Mouse (Mus musculus) midbrain, embryonic 14.5 days (tissue): ENCODE results near the gene Fip1l1. TPM values are rescaled to one million over a fixed set of nuclear protein-coding genes. Genes with fewer than 3 reads are reported as not detected.

Source experiments
- ATAC-seq: fragments of 200-750 bp; cut with Nextera tagmentation; 2 replicates; pipeline ENCODE4 v1.8.0; 2017; ENCODE audit warnings: moderate number of reproducible peaks, moderate library complexity; ENCODE audit not compliant: low FRiP score, low TSS enrichment
- DNase-seq: peaks from one replicate; pipeline ENCODE4 v3.0.0-alpha.2; 2015
- H3K27ac ChIP-seq: fragments of 300-500 bp; sonication (generic); replicated peaks from 2 replicates; pipeline ENCODE4 v1.5.1; 2014; ENCODE audit warnings: mild to moderate bottlenecking, low read depth, low read length, moderate library complexity
- H3K27me3 ChIP-seq: fragments of 300-500 bp; sonication (generic); 2 replicates; pipeline ENCODE4 v1.6.1; 2014; ENCODE audit warnings: low read length, control low read depth, mixed read lengths; ENCODE audit not compliant: control insufficient read depth, insufficient read depth
- H3K36me3 ChIP-seq: fragments of 300-500 bp; sonication (generic); 2 replicates; pipeline ENCODE4 v1.6.1; 2014; ENCODE audit warnings: low read length, control low read depth; ENCODE audit not compliant: control insufficient read depth, insufficient read depth
- H3K4me1 ChIP-seq: fragments of 300-500 bp; sonication (generic); 2 replicates; pipeline ENCODE4 v1.6.1; 2014; ENCODE audit warnings: mild to moderate bottlenecking, antibody characterized with exemption, low read length, control low read depth; ENCODE audit not compliant: control insufficient read depth, insufficient read depth
- H3K4me2 ChIP-seq: fragments of 300-500 bp; sonication (generic); 2 replicates; pipeline ENCODE4 v1.6.1; 2014; ENCODE audit warnings: mild to moderate bottlenecking, low read length, moderate library complexity
- H3K4me3 ChIP-seq: fragments of 300-500 bp; sonication (generic); replicated peaks from 2 replicates; pipeline ENCODE4 v1.5.1; 2014; ENCODE audit warnings: low read depth, low read length
- H3K9ac ChIP-seq: fragments of 300-500 bp; sonication (generic); replicated peaks from 2 replicates; pipeline ENCODE4 v1.6.1; 2014; ENCODE audit warnings: mild to moderate bottlenecking, low read length, moderate library complexity
- H3K9me3 ChIP-seq: fragments of 300-500 bp; sonication (generic); 2 replicates; pipeline ENCODE4 v1.6.1; 2016; ENCODE audit warnings: low read length, control low read depth, mixed read lengths; ENCODE audit not compliant: control insufficient read depth
- WGBS: fragments of 180-500 bp; shearing (Covaris S2); extraction: QIAGEN DNeasy Blood & Tissue Kit; methylation state at CpG from one replicate; pipeline ENCODE4 v1.1.7; 2014; 5-methylcytosine and 5-hydroxymethylcytosine counted together
- polyA plus RNA-seq: library from polyadenylated mRNA; unstranded; fragments of >200 nt; fragmentation: Nextera tagmentation; extraction: Ambion mirVana; gene quantifications from 2 replicates; pipeline ENCODE4 v1.2.1, GENCODE M21; 2014

Gene Fip1l1
- polyA plus RNA-seq = 54.8 and 75.0 TPM in 2 replicates

GRCm38 (mm10) chr5:74535240-74536021 lies at the start of gene Fip1l1:
TSS of gene Fip1l1 (plus strand) at chr5:74535449.
- WGBS = under 1% methylated on average over 73 of the region's 73 CpGs
- Histone ChIP-seq H3K9ac (peak within 1 kb of the TSS; percentile 93), H3K27me3 (no peaks in the 10 kb centered on the region), H3K4me1 (peaks cover 26% of the 10 kb centered on the region), H3K36me3 (0 out of 2 replicates have a peak, but pooled peaks cover 3% of the 10 kb centered on the region), H3K4me2 (peak within 1 kb of the TSS; percentile 62), H3K4me3 (peak within 1 kb of the TSS; percentile 94), H3K27ac (peak within 1 kb of the TSS; percentile 96), H3K9me3 (no peaks in the 10 kb centered on the region)
- DNase-seq (peak; percentile 99), ATAC-seq (peak; percentile 92)

DNA sequence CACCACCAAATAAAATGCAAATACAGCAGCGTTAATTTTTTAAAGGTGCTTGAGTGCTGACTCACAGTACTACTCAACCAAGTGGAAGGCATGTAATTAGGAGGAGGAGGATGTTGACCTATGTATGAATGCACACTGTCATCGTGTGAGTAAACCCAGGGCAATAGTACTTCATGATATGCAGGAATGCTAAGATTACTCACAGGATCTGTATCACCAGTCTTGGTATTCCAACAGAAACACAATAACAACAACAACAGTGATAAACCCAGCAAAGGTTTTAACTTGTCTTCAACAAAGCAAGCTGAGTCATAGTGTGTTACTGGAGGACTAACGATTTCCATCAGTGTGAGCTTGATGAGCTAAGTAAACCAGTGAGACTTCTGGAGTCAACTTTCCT lies 42.5 kb upstream of the Fip1l1 start:
- 92% methylated on average over 3 of the region's 3 CpGs for WGBS
- Histone ChIP-seq H3K4me1 (no peaks in the 10 kb centered on the region), H3K9me3 (no peaks in the 10 kb centered on the region), H3K4me2 (no peak overlapping the region), H3K36me3 (no peaks in the 10 kb centered on the region), H3K27me3 (no peaks in the 10 kb centered on the region), H3K4me3 (no peak overlapping the region), H3K9ac (no peak overlapping the region), H3K27ac (no peak overlapping the region)
- DNase-seq (no peak), ATAC-seq (no peak)

DNA sequence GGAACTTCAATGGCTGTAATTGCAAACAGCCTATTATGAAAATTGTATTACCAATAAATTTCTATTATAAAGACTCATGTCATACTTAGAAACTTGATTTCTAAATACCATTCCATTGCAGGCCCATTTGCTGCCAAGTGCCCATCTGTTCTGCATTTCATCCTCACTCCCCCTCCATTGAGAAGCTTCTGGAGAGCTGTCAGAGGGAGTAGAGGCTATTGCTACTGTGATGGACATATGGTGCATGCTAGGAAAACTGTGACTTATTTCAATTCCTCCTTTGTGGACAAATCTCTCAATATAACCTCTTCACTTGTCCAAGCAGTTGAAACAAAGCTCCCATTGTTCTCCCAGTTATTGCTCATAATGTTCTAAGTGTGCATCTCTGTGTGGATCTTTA lies 23.6 kb upstream of the Fip1l1 start:
- Histone ChIP-seq H3K4me1 (no peaks in the 10 kb centered on the region), H3K4me2 (no peak overlapping the region), H3K9me3 (no peaks in the 10 kb centered on the region), H3K27ac (no peak overlapping the region), H3K4me3 (no peak overlapping the region), H3K9ac (no peak overlapping the region), H3K27me3 (no peaks in the 10 kb centered on the region), H3K36me3 (no peaks in the 10 kb centered on the region)
- no peak for ATAC-seq
- DNase-seq = no peak

- no peak for ATAC-seq
- Histone ChIP-seq H3K27ac (no peak overlapping the region), H3K27me3 (no peaks in the 10 kb centered on the region), H3K4me2 (no peak overlapping the region), H3K4me1 (peaks cover 16% of the 10 kb centered on the region), H3K9ac (no peak overlapping the region), H3K4me3 (no peak overlapping the region), H3K9me3 (no peaks in the 10 kb centered on the region), H3K36me3 (no peaks in the 10 kb centered on the region)
- DNase-seq = no peak
- WGBS = 85% methylated on average over 5 of the region's 5 CpGs
These were observed 8.2 kb upstream of the Fip1l1 start for GRCm38 (mm10) chr5:74527025-74527424.

DNA sequence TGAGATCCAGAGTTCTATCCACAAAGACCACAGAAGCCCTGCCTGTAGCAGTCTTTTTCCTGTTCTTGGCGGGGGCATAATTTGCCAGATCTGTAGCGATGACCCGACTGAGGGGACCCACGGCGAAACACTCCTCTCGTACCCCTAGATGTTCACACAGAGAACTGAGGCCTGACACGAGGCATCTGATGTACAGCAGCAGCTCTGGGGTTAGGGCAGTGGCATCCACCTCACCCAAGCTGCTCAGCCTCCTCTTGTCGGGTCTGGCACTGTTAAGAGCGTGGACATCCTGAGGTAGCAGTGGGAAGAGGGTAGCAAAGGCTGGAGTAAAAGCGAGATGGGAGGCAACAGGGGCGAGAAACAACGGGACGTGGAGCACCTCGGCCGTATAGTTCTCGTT lies 4.5 kb upstream of the Fip1l1 start:
- ATAC-seq (no peak), DNase-seq (no peak)
- WGBS = 30% methylated on average over 16 of the region's 16 CpGs
- Histone ChIP-seq H3K9ac (peak overlapping the region; percentile 62), H3K4me1 (peaks cover 18% of the 10 kb centered on the region), H3K27me3 (no peaks in the 10 kb centered on the region), H3K4me2 (peak overlapping the region; percentile 99), H3K9me3 (no peaks in the 10 kb centered on the region), H3K36me3 (no peaks in the 10 kb centered on the region), H3K27ac (no peak overlapping the region), H3K4me3 (peak overlapping the region; percentile 73)

DNA sequence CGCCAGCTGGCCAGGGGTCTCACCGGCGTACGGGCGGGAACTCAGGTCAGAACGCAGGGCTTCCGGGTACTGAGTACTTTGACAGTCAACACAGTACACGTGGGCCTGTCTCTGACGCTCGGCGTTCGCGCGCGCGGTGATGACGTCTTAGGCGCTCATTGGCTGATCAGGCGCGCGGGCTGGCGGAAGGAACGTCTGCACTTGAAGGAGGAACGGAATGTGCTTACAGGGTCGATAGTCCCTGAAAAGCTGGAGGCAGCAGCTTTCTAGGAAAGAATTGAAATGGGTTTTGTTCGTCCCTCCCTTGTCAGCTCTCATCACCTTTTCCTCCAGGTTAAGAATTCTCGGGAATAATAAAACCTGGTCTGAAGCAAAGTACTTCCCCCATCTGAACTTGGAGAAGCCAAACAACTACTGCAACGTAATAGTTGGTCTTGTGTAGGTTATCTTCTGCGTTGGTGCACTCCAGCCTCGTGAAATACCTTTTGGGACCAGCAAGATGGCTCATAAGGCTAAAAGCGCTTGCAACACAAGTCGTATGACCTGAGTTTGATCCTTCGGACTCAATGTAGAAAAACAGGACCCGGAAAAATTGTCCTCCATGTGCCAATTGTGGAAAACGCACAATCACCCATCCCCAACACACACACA lies 3.5 kb upstream of the Fip1l1 start, which contains the start of gene Scfd2:
Gene Scfd2, minus strand, starts transcription at position 130 of the 651 bp plus-strand sequence.
- DNase-seq = peak; percentile 98
- Histone ChIP-seq H3K4me3 (peak within 1 kb of the TSS; percentile 73), H3K27me3 (no peaks in the 10 kb centered on the region), H3K4me1 (peaks cover 25% of the 10 kb centered on the region), H3K36me3 (no peaks in the 10 kb centered on the region), H3K4me2 (peak within 1 kb of the TSS; percentile 99), H3K27ac (peak within 1 kb of the TSS; percentile 60; the same call in 1 of the 2 replicates), H3K9ac (peak within 1 kb of the TSS; percentile 62), H3K9me3 (no peaks in the 10 kb centered on the region)
- ATAC-seq = peak; percentile 84
- WGBS = 7% methylated on average over 35 of the region's 35 CpGs

DNA sequence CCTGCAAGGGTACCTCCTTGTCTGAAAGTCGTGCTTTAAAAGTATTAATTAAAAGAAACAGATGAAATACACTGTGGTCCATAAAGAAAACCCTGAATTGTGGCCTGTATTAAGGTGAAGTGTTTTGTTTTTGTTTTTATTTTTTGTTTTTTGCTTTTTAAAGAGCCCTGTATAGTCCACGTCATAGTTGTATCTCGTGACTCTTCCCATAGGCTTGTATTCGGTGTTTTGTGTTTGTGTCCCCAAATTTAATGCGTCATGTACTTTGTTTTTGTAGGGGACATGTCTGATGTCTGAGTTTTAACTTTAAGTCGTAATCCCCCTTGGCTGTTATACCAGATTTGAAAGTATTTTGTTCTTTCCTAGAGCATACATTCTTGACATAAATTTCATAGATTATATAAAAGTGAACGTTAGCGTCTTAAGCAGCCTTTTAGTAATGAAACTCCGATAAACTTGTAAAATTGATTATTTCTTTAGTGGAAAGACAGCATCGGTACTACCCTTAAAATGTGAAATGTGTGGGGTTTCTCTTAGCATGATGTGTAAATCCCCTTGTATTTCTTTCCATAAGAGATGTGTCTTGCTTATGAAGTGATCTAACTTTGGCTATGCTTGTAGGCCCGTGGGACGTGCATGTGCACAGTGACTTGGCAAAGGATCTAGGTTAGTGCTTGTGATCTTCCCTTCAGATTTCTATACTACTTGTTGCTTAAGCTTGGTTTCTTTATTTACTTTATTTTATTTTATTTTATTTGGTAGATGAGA lies 1.1 kb downstream of the Fip1l1 start:
- Histone ChIP-seq H3K36me3 (0 out of 2 replicates have a peak, but pooled peaks cover 6% of the 10 kb centered on the region), H3K27ac (peak overlapping the region; percentile 96; the same call in 1 of the 2 replicates), H3K9me3 (no peaks in the 10 kb centered on the region), H3K4me1 (peaks cover 19% of the 10 kb centered on the region), H3K9ac (peak overlapping the region; percentile 93), H3K27me3 (no peaks in the 10 kb centered on the region), H3K4me2 (peak overlapping the region; percentile 62), H3K4me3 (peak overlapping the region; percentile 94)
- ATAC-seq (no peak), DNase-seq (no peak)
- WGBS = 47% methylated on average over 12 of the region's 12 CpGs

GRCm38 (mm10) chr5:74545606-74546005 lies 10.4 kb downstream of the Fip1l1 start:
- H3K4me2 ChIP-seq = no peak overlapping the region
- DNase-seq (no peak), ATAC-seq (no peak)
- no peaks in the 10 kb centered on the region for H3K4me1 ChIP-seq
- WGBS = 95% methylated on average over 4 of the region's 4 CpGs
- no peak overlapping the region for H3K9ac ChIP-seq
- H3K9me3 ChIP-seq = no peaks in the 10 kb centered on the region
- no peaks in the 10 kb centered on the region for H3K27me3 ChIP-seq
- no peak overlapping the region for H3K4me3 ChIP-seq
- no peak overlapping the region for H3K27ac ChIP-seq
- H3K36me3 ChIP-seq = peaks cover 52% of the 10 kb centered on the region
